Mouse (Mus musculus) stomach, postnatal 0 days (tissue): ENCODE measurements around the gene Ppm1h. TPM values are rescaled to one million over a fixed set of nuclear protein-coding genes. Genes with fewer than 3 reads are reported as not detected.
A peak's percentile ranks its signal among the peaks of the same experiment; 100 is the strongest.

Source experiments
- ATAC-seq: fragments of 200-750 bp; cut with Nextera tagmentation; 2 replicates; pipeline ENCODE4 v1.8.0; 2017; ENCODE audit not compliant: low FRiP score, low TSS enrichment
- DNase-seq: peaks from one replicate; pipeline ENCODE4 v3.0.0-alpha.2; 2016; ENCODE audit warnings: low spot score
- H3K27ac ChIP-seq: fragments of 300-500 bp; sonication (generic); replicated peaks from 2 replicates; pipeline ENCODE4 v1.5.1; 2014; ENCODE audit warnings: mild to moderate bottlenecking, control low read depth
- H3K27me3 ChIP-seq: fragments of 300-500 bp; sonication (generic); 2 replicates; pipeline ENCODE4 v1.6.1; 2014; ENCODE audit warnings: low read length; ENCODE audit not compliant: control insufficient read depth, insufficient read depth
- H3K36me3 ChIP-seq: fragments of 300-500 bp; sonication (generic); 2 replicates; pipeline ENCODE4 v1.6.1; 2014; ENCODE audit warnings: low read length, mixed read lengths; ENCODE audit not compliant: control insufficient read depth, insufficient read depth
- H3K4me1 ChIP-seq: fragments of 300-500 bp; sonication (generic); replicated peaks from 2 replicates; pipeline ENCODE4 v1.6.1; 2014; ENCODE audit warnings: antibody characterized with exemption; ENCODE audit not compliant: control insufficient read depth, insufficient read depth
- H3K4me2 ChIP-seq: fragments of 300-500 bp; sonication (generic); replicated peaks from 2 replicates; pipeline ENCODE4 v1.6.1; 2014; ENCODE audit warnings: low read depth, mild to moderate bottlenecking, control low read depth, moderate library complexity
- H3K4me3 ChIP-seq: fragments of 300-500 bp; sonication (generic); 2 replicates; pipeline ENCODE4 v1.5.1; 2014; ENCODE audit warnings: low read depth, low read length, control low read depth
- H3K9ac ChIP-seq: fragments of 300-500 bp; sonication (generic); 2 replicates; pipeline ENCODE4 v1.6.1; 2014; ENCODE audit warnings: mild to moderate bottlenecking, low read length, control low read depth, mixed read lengths
- H3K9me3 ChIP-seq: fragments of 300-500 bp; sonication (generic); 2 replicates; pipeline ENCODE4 v1.6.1; 2016; ENCODE audit warnings: low read length; ENCODE audit not compliant: control insufficient read depth
- CTCF ChIP-seq: IDR thresholded peaks from 2 replicates; pipeline ENCODE4 v1.5.1; 2016; ENCODE audit warnings: antibody characterized with exemption, low read depth, mild to moderate bottlenecking, moderate library complexity
- EP300 ChIP-seq: optimal IDR thresholded peaks from 2 replicates; pipeline ENCODE3; 2016; ENCODE audit warnings: antibody characterized with exemption
- WGBS: fragments of 180-500 bp; shearing (Covaris S2); extraction: QIAGEN DNeasy Blood & Tissue Kit; methylation state at CpG from one replicate; pipeline ENCODE4 v1.1.7; 2014; 5-methylcytosine and 5-hydroxymethylcytosine counted together
- polyA plus RNA-seq: library from polyadenylated mRNA; unstranded; fragments of >200 nt; fragmentation: Nextera tagmentation; extraction: Ambion mirVana; gene quantifications from 2 replicates; pipeline ENCODE4 v1.2.1, GENCODE M21; 2015

Gene Ppm1h
- polyA plus RNA-seq, 1 experiment from 2014 or later = 7.6 TPM

DNA sequence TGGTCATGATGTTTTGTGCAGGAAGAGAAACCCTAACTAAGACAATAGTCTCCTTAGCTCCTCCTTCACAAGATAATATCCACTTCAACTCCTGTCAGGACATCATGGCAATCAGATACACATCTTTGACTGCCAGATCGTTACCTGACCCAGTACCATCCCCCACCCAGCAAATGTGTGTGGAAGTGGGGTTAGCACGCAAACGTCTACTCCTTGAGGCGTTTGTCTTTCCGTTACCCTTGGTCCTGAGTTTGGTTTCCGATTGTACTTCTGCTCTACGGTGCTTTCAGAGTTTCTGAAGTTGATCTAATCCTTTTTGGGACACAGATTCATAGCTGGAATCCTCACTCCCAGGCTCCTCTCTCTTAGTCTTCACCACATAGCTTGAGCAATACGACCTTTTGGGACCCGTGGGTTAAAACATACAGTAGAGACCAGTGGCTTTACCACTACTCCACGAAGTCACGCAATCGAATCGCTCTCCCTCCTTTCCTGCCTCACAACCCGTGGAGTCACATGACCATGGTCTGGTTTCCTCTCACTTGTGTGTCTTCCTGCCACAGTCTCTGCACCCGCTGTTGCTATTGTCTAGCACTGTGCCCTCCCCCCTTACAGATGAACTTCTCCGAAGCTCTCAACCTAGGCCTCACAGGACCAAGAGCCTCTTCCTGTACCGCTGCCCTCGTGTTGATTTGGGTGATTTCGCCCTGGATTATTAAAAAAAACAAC, 121.6 kb downstream of the Ppm1h start:
- peaks cover 4% of the 10 kb centered on the region; the same call in 1 of the 2 replicates for H3K4me1 ChIP-seq
- DNase-seq (no peak), ATAC-seq (no peak)
- no peak overlapping the region for H3K4me3 ChIP-seq
- H3K27ac ChIP-seq = no peak overlapping the region
- 82% methylated on average over 19 of the region's 19 CpGs for WGBS
- no peaks in the 10 kb centered on the region for H3K36me3 ChIP-seq
- H3K9me3 ChIP-seq = no peaks in the 10 kb centered on the region
- no peak overlapping the region for H3K9ac ChIP-seq
- no peak overlapping the region for H3K4me2 ChIP-seq
- H3K27me3 ChIP-seq = no peaks in the 10 kb centered on the region
- TF ChIP-seq EP300 (no peak), CTCF (no peak)

GRCm38 (mm10) chr10:122800732-122801110, 122.2 kb downstream of the Ppm1h start:
- TF ChIP-seq EP300 (no peak), CTCF (no peak)
- Histone ChIP-seq H3K9ac (no peak overlapping the region), H3K4me1 (peaks cover 4% of the 10 kb centered on the region; the same call in 1 of the 2 replicates), H3K27ac (no peak overlapping the region), H3K4me2 (no peak overlapping the region), H3K27me3 (no peaks in the 10 kb centered on the region), H3K4me3 (no peak overlapping the region), H3K36me3 (no peaks in the 10 kb centered on the region), H3K9me3 (no peaks in the 10 kb centered on the region)
- ATAC-seq (no peak), DNase-seq (no peak)
- 86% methylated on average over 4 of the region's 4 CpGs for WGBS

- H3K36me3 ChIP-seq = no peaks in the 10 kb centered on the region
- H3K27me3 ChIP-seq = no peaks in the 10 kb centered on the region
- DNase-seq (peak; percentile 23), ATAC-seq (no peak)
- no peaks in the 10 kb centered on the region for H3K9me3 ChIP-seq
- no peak overlapping the region for H3K27ac ChIP-seq
- no peak for TF ChIP-seq EP300
- TF ChIP-seq CTCF = peak; percentile 45
- 29% methylated on average over 30 of the region's 30 CpGs for WGBS
- H3K4me3 ChIP-seq = peak overlapping the region; percentile 17; the same call in 1 of the 2 replicates
- H3K4me2 ChIP-seq = peak overlapping the region; percentile 35
- no peak overlapping the region for H3K9ac ChIP-seq
- peaks cover 4% of the 10 kb centered on the region; the same call in 1 of the 2 replicates for H3K4me1 ChIP-seq
Observed at GRCm38 (mm10) chr10:122802218-122802617, 123.7 kb downstream of the Ppm1h start.

- Histone ChIP-seq H3K4me2 (no peak overlapping the region), H3K4me1 (peaks cover 4% of the 10 kb centered on the region; the same call in 1 of the 2 replicates), H3K27ac (no peak overlapping the region), H3K27me3 (no peaks in the 10 kb centered on the region), H3K9me3 (no peaks in the 10 kb centered on the region), H3K4me3 (no peak overlapping the region), H3K36me3 (no peaks in the 10 kb centered on the region), H3K9ac (no peak overlapping the region)
- DNase-seq = peak; percentile 24
- 47% methylated on average over 7 of the region's 7 CpGs for WGBS
- TF ChIP-seq CTCF (no peak), EP300 (no peak)
- 0 out of 2 replicates have a peak, but pooled peaks have one; percentile 6 for ATAC-seq
Observed at GRCm38 (mm10) chr10:122802901-122803300, 124.3 kb downstream of the Ppm1h start.

- Histone ChIP-seq H3K4me3 (no peak overlapping the region), H3K9ac (no peak overlapping the region), H3K36me3 (no peaks in the 10 kb centered on the region), H3K4me2 (no peak overlapping the region), H3K9me3 (no peaks in the 10 kb centered on the region), H3K4me1 (peaks cover 4% of the 10 kb centered on the region; the same call in 1 of the 2 replicates), H3K27ac (no peak overlapping the region), H3K27me3 (no peaks in the 10 kb centered on the region)
- no peak for TF ChIP-seq EP300
- TF ChIP-seq CTCF = peak; percentile 86
- peak; percentile 83 for DNase-seq
- WGBS = 8% methylated on average over 7 of the region's 7 CpGs
- ATAC-seq = no peak; the same call in 1 of the 2 replicates
Observed at GRCm38 (mm10) chr10:122803906-122804305, 125.3 kb downstream of the Ppm1h start.

- H3K4me1 ChIP-seq = peaks cover 4% of the 10 kb centered on the region; the same call in 1 of the 2 replicates
- DNase-seq (no peak), ATAC-seq (no peak)
- no peak for TF ChIP-seq CTCF
- TF ChIP-seq EP300 = no peak
- H3K27me3 ChIP-seq = no peaks in the 10 kb centered on the region
- 0 out of 2 replicates have a peak overlapping the region, but pooled peaks have one; percentile 35 for H3K27ac ChIP-seq
- no peak overlapping the region for H3K4me3 ChIP-seq
- 33% methylated on average over 2 of the region's 2 CpGs for WGBS
- H3K9ac ChIP-seq = no peak overlapping the region
- H3K9me3 ChIP-seq = no peaks in the 10 kb centered on the region
- no peaks in the 10 kb centered on the region for H3K36me3 ChIP-seq
- H3K4me2 ChIP-seq = no peak overlapping the region
Observed at GRCm38 (mm10) chr10:122805866-122806265, 127.3 kb downstream of the Ppm1h start.
